Mouse (Mus musculus) intestine, postnatal 0 days (tissue): Measurements from ENCODE around the gene Olfr768. TPM values are rescaled to one million over a fixed set of nuclear protein-coding genes. Genes with fewer than 3 reads are reported as not detected.

Source experiments
- polyA plus RNA-seq: library from polyadenylated mRNA; unstranded; fragments of >200 nt; fragmentation: Nextera tagmentation; extraction: Ambion mirVana; gene quantifications from 2 replicates; pipeline ENCODE4 v1.2.1, GENCODE M21; 2015

Olfr768 gene
- polyA plus RNA-seq, 1 experiment from 2014 or later = not detected

Other genes starting within 250 kb of the Olfr768 start
- gene Gdf11, start 207.7 kb downstream of the Olfr768 start, polyA plus RNA-seq = 0.99 and 1.6 TPM in 2 replicates
- gene Cd63, start 198.4 kb downstream of the Olfr768 start, polyA plus RNA-seq = 939 and 945 TPM in 2 replicates
- gene Rdh5, start 176.5 kb downstream of the Olfr768 start, polyA plus RNA-seq = 12.4 and 13.0 TPM in 2 replicates
- gene Bloc1s1, start 175.3 kb downstream of the Olfr768 start, polyA plus RNA-seq = 248 and 257 TPM in 2 replicates
- gene Itga7, start 165.6 kb downstream of the Olfr768 start, polyA plus RNA-seq = 3.1 and 3.6 TPM in 2 replicates
- 232 and 250 TPM in 2 replicates for gene Mettl7b, start 138.4 kb downstream of the Olfr768 start, polyA plus RNA-seq
- gene Olfr9, start 109.9 kb downstream of the Olfr768 start, polyA plus RNA-seq = not detected in 2 replicates
- gene Olfr763, start 88.6 kb downstream of the Olfr768 start, polyA plus RNA-seq = not detected in 2 replicates
- not detected in 2 replicates for gene Olfr764-ps1, start 59.5 kb downstream of the Olfr768 start, polyA plus RNA-seq
- gene Olfr765, start 49.4 kb downstream of the Olfr768 start, polyA plus RNA-seq = not detected in 2 replicates
- not detected in 2 replicates for gene Olfr766-ps1, start 30.4 kb downstream of the Olfr768 start, polyA plus RNA-seq
- gene Olfr767, start 16.5 kb downstream of the Olfr768 start, polyA plus RNA-seq = not detected in 2 replicates
- gene Olfr769, start 18.5 kb upstream of the Olfr768 start, polyA plus RNA-seq = not detected in 2 replicates
- gene Olfr770, start 39.6 kb upstream of the Olfr768 start, polyA plus RNA-seq = not detected in 2 replicates
- not detected in 2 replicates for gene Olfr771, start 65.4 kb upstream of the Olfr768 start, polyA plus RNA-seq
- not detected in 2 replicates for gene Olfr772, start 78.5 kb upstream of the Olfr768 start, polyA plus RNA-seq
- gene Olfr773, start 88.0 kb upstream of the Olfr768 start, polyA plus RNA-seq = not detected in 2 replicates
- gene Olfr774, start 136.8 kb upstream of the Olfr768 start, polyA plus RNA-seq = not detected in 2 replicates
- not detected in 2 replicates for gene Olfr775, start 149.0 kb upstream of the Olfr768 start, polyA plus RNA-seq
- not detected in 2 replicates for gene Olfr776, start 159.8 kb upstream of the Olfr768 start, polyA plus RNA-seq
- gene Olfr777, start 172.1 kb upstream of the Olfr768 start, polyA plus RNA-seq = not detected in 2 replicates
- gene Olfr780, start 218.7 kb upstream of the Olfr768 start, polyA plus RNA-seq = not detected in 2 replicates
- not detected in 2 replicates for gene Olfr781, start 229.5 kb upstream of the Olfr768 start, polyA plus RNA-seq
- gene Olfr782, start 249.5 kb upstream of the Olfr768 start, polyA plus RNA-seq = not detected in 2 replicates